Mouse (Mus musculus): ENCODE measurements around the gene Qsox1. TPM values are rescaled to one million over a fixed set of nuclear protein-coding genes. Genes with fewer than 3 reads are reported as not detected.

Qsox1 gene
- polyA plus RNA-seq (2014; fragmentation: Nextera tagmentation; extraction: Ambion mirVana), result 15.8 and 16.0 TPM in 2 replicates

- WGBS, result 1% methylated on average over 64 of the region's 67 CpGs
- Histone ChIP-seq H3K9ac (ENCODE audit: low read length) (peak within 1 kb of the TSS; percentile 67), H3K4me2 (ENCODE audit: low read length) (peak within 1 kb of the TSS; percentile 83), H3K27me3 (replicated peaks; ENCODE audit: control insufficient read depth, insufficient read depth, low read length) (no peaks in the 10 kb centered on the region), H3K27ac (ENCODE audit: low read depth) (peak within 1 kb of the TSS; percentile 52; the same call in 1 of the 2 replicates), H3K9me3 (ENCODE audit: control insufficient read depth, low read length) (no peaks in the 10 kb centered on the region), H3K4me3 (ENCODE audit: low read depth, low read length) (peak within 1 kb of the TSS; percentile 95), H3K4me1 (replicated peaks; ENCODE audit: control insufficient read depth, insufficient read depth, low read length) (peaks cover 26% of the 10 kb centered on the region), H3K36me3 (ENCODE audit: control insufficient read depth, insufficient read depth, low read length) (no peaks in the 10 kb centered on the region)
- ATAC-seq (replicated peaks; ENCODE audit: low FRiP score, low TSS enrichment, low read depth) (peak; percentile 90), DNase-seq (ENCODE audit: low spot score) (peak; percentile 97)
Observed at GRCm38 (mm10) chr1:155812581-155813499, at the start of gene Qsox1. Gene Qsox1, minus strand, starts transcription at chr1:155812889.

DNA sequence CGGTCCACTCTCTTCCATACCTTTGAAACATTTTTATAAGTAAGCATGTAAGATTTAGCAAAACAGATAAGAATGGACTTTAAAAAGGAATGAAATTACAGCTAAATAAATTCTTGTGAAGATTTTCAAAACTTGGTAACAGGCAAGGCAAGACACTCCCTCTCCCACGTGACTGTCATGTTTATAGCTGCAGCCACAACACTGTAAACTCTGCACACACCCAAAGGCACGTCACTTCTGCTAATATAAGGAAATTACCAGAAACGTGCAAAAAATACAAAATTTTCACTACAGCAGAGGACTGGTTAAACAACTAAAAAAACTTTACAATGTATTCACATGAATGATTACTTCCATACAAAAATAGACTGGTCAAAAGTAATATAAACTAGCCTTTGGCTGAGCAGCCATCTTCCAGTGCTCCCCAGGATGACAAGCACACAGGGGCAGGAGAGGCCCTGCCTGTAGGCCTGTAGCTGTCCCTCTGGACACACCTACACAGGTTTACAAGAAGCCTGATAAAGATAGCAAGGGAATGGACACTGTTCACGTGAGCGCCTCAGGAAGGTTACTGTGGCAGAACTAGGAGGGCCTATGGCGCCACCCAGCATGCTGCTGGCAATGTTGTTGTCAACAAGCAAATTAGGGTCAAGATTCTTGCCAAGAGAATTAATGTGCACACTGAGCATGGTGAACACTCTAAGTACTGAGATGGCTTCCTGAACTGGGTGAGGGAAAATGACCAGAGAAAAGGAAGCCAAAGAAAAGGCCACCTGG lies 42.4 kb upstream of the Qsox1 start:
- no peak overlapping the region for H3K4me3 ChIP-seq (ENCODE audit: low read depth, low read length)
- no peak overlapping the region for H3K4me2 ChIP-seq (ENCODE audit: low read length)
- no peaks in the 10 kb centered on the region for H3K9me3 ChIP-seq (ENCODE audit: control insufficient read depth, low read length)
- no peak overlapping the region for H3K9ac ChIP-seq (ENCODE audit: low read length)
- DNase-seq (ENCODE audit: low spot score) (no peak), ATAC-seq (replicated peaks; ENCODE audit: low FRiP score, low TSS enrichment, low read depth) (no peak)
- no peak overlapping the region for H3K27ac ChIP-seq (ENCODE audit: low read depth)
- WGBS, result 77% methylated on average over 7 of the region's 7 CpGs
- H3K36me3 ChIP-seq (ENCODE audit: control insufficient read depth, insufficient read depth, low read length), result peaks cover 78% of the 10 kb centered on the region
- no peaks in the 10 kb centered on the region for H3K4me1 ChIP-seq (replicated peaks; ENCODE audit: control insufficient read depth, insufficient read depth, low read length)
- H3K27me3 ChIP-seq (replicated peaks; ENCODE audit: control insufficient read depth, insufficient read depth, low read length), result no peaks in the 10 kb centered on the region

DNA sequence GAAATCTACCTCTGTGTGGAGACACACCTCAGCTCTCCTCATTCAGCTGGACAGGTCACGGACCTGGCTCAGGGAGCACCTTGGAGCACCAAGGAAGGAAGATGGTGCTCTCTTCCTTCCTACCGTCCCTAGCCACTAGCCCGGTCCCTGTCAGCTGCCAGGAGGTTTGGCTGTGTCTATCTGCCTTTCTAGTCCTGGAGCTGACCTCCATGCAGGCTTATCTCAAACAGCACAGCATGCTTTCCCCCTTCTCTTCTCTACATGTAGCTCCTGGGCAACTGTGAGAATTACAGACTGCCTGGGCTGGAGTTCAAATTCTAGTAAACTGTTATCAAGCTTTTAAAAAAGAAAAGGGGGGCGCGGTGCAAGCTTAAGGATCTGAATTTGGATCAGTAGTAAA lies 40.3 kb upstream of the Qsox1 start:
- no peak overlapping the region for H3K9ac ChIP-seq (ENCODE audit: low read length)
- no peak overlapping the region for H3K4me3 ChIP-seq (ENCODE audit: low read depth, low read length)
- H3K27me3 ChIP-seq (replicated peaks; ENCODE audit: control insufficient read depth, insufficient read depth, low read length), result no peaks in the 10 kb centered on the region
- H3K4me2 ChIP-seq (ENCODE audit: low read length), result no peak overlapping the region
- WGBS, result 96% methylated on average over 5 of the region's 5 CpGs
- peaks cover 73% of the 10 kb centered on the region for H3K36me3 ChIP-seq (ENCODE audit: control insufficient read depth, insufficient read depth, low read length)
- no peaks in the 10 kb centered on the region for H3K9me3 ChIP-seq (ENCODE audit: control insufficient read depth, low read length)
- H3K4me1 ChIP-seq (replicated peaks; ENCODE audit: control insufficient read depth, insufficient read depth, low read length), result no peaks in the 10 kb centered on the region
- no peak overlapping the region for H3K27ac ChIP-seq (ENCODE audit: low read depth)
- ATAC-seq (replicated peaks; ENCODE audit: low FRiP score, low TSS enrichment, low read depth) (no peak), DNase-seq (ENCODE audit: low spot score) (no peak)

GRCm38 (mm10) chr1:155844235-155844634 lies 31.5 kb upstream of the Qsox1 start:
- no peak overlapping the region for H3K4me2 ChIP-seq (ENCODE audit: low read length)
- no peak overlapping the region for H3K27ac ChIP-seq (ENCODE audit: low read depth)
- WGBS, result 80% methylated on average over 5 of the region's 5 CpGs
- no peaks in the 10 kb centered on the region for H3K27me3 ChIP-seq (replicated peaks; ENCODE audit: control insufficient read depth, insufficient read depth, low read length)
- H3K9me3 ChIP-seq (ENCODE audit: control insufficient read depth, low read length), result no peaks in the 10 kb centered on the region
- H3K9ac ChIP-seq (ENCODE audit: low read length), result no peak overlapping the region
- no peak overlapping the region for H3K4me3 ChIP-seq (ENCODE audit: low read depth, low read length)
- ATAC-seq (replicated peaks; ENCODE audit: low FRiP score, low TSS enrichment, low read depth), result no peak
- H3K4me1 ChIP-seq (replicated peaks; ENCODE audit: control insufficient read depth, insufficient read depth, low read length), result no peaks in the 10 kb centered on the region
- no peak for DNase-seq (ENCODE audit: low spot score)
- H3K36me3 ChIP-seq (ENCODE audit: control insufficient read depth, insufficient read depth, low read length), result peaks cover 43% of the 10 kb centered on the region

- H3K36me3 ChIP-seq (ENCODE audit: control insufficient read depth, insufficient read depth, low read length), result peaks cover 38% of the 10 kb centered on the region
- DNase-seq (ENCODE audit: low spot score), result no peak
- no peak for ATAC-seq (replicated peaks; ENCODE audit: low FRiP score, low TSS enrichment, low read depth)
- no peak overlapping the region for H3K9ac ChIP-seq (ENCODE audit: low read length)
- no peak overlapping the region for H3K4me2 ChIP-seq (ENCODE audit: low read length)
- H3K4me1 ChIP-seq (replicated peaks; ENCODE audit: control insufficient read depth, insufficient read depth, low read length), result no peaks in the 10 kb centered on the region
- no peak overlapping the region for H3K4me3 ChIP-seq (ENCODE audit: low read depth, low read length)
- H3K27ac ChIP-seq (ENCODE audit: low read depth), result no peak overlapping the region
- no peaks in the 10 kb centered on the region for H3K9me3 ChIP-seq (ENCODE audit: control insufficient read depth, low read length)
- WGBS, result 67% methylated on average over 4 of the region's 4 CpGs
- no peaks in the 10 kb centered on the region for H3K27me3 ChIP-seq (replicated peaks; ENCODE audit: control insufficient read depth, insufficient read depth, low read length)
Observed at GRCm38 (mm10) chr1:155843538-155843937, 30.8 kb upstream of the Qsox1 start.

DNA sequence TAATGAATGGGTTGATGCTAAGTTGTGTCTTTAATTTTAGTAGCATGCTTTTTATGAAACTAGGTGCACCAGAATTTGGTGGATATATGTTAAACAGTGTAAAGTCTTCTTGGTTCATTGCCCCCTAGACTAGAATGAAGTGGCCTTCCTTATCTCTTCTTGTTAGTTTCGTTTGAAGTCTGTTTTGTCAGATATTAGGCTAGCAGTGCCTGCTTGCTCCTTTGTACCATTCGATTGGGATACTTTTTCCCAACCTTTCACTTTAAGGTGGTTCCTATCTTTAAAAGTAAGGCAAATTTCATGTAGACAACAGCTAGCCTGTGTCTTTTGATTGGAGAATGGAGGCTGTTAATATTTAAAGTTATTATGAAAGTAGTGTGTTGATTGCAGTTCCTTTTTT lies 23.0 kb upstream of the Qsox1 start:
- DNase-seq (ENCODE audit: low spot score), result no peak

GRCm38 (mm10) chr1:155833610-155834009 lies 20.9 kb upstream of the Qsox1 start:
- no peaks in the 10 kb centered on the region for H3K9me3 ChIP-seq (ENCODE audit: control insufficient read depth, low read length)
- H3K36me3 ChIP-seq (ENCODE audit: control insufficient read depth, insufficient read depth, low read length), result no peaks in the 10 kb centered on the region
- no peaks in the 10 kb centered on the region for H3K27me3 ChIP-seq (replicated peaks; ENCODE audit: control insufficient read depth, insufficient read depth, low read length)
- ATAC-seq (replicated peaks; ENCODE audit: low FRiP score, low TSS enrichment, low read depth), result no peak
- H3K4me1 ChIP-seq (replicated peaks; ENCODE audit: control insufficient read depth, insufficient read depth, low read length), result no peaks in the 10 kb centered on the region
- WGBS, result 87% methylated on average over 9 of the region's 9 CpGs
- no peak overlapping the region for H3K9ac ChIP-seq (ENCODE audit: low read length)
- H3K27ac ChIP-seq (ENCODE audit: low read depth), result no peak overlapping the region
- no peak overlapping the region for H3K4me2 ChIP-seq (ENCODE audit: low read length)
- DNase-seq (ENCODE audit: low spot score), result no peak
- no peak overlapping the region for H3K4me3 ChIP-seq (ENCODE audit: low read depth, low read length)

More for the DNA sequence above, 23.0 kb upstream of the Qsox1 start:
- ATAC-seq (replicated peaks; ENCODE audit: low FRiP score, low TSS enrichment, low read depth), result no peak
- Histone ChIP-seq H3K4me1 (replicated peaks; ENCODE audit: control insufficient read depth, insufficient read depth, low read length) (no peaks in the 10 kb centered on the region), H3K27ac (ENCODE audit: low read depth) (no peak overlapping the region), H3K9ac (ENCODE audit: low read length) (no peak overlapping the region), H3K9me3 (ENCODE audit: control insufficient read depth, low read length) (no peaks in the 10 kb centered on the region), H3K4me2 (ENCODE audit: low read length) (no peak overlapping the region), H3K36me3 (ENCODE audit: control insufficient read depth, insufficient read depth, low read length) (no peaks in the 10 kb centered on the region), H3K4me3 (ENCODE audit: low read depth, low read length) (no peak overlapping the region), H3K27me3 (replicated peaks; ENCODE audit: control insufficient read depth, insufficient read depth, low read length) (no peaks in the 10 kb centered on the region)
- whole genome bisulfite sequencing, result 67% methylated on average over 2 of the region's 2 CpGs

- Histone ChIP-seq H3K9ac (ENCODE audit: low read length) (no peak overlapping the region), H3K27me3 (replicated peaks; ENCODE audit: control insufficient read depth, insufficient read depth, low read length) (no peaks in the 10 kb centered on the region), H3K4me1 (replicated peaks; ENCODE audit: control insufficient read depth, insufficient read depth, low read length) (no peaks in the 10 kb centered on the region), H3K36me3 (ENCODE audit: control insufficient read depth, insufficient read depth, low read length) (no peaks in the 10 kb centered on the region), H3K27ac (ENCODE audit: low read depth) (no peak overlapping the region), H3K9me3 (ENCODE audit: control insufficient read depth, low read length) (no peaks in the 10 kb centered on the region), H3K4me2 (ENCODE audit: low read length) (no peak overlapping the region), H3K4me3 (ENCODE audit: low read depth, low read length) (no peak overlapping the region)
- DNase-seq (ENCODE audit: low spot score) (no peak), ATAC-seq (replicated peaks; ENCODE audit: low FRiP score, low TSS enrichment, low read depth) (no peak)
- WGBS, result 86% methylated on average over 3 of the region's 3 CpGs
Observed at GRCm38 (mm10) chr1:155831958-155832357, 19.3 kb upstream of the Qsox1 start.
